Mouse (Mus musculus) stomach, postnatal 0 days (tissue): ENCODE data around the gene Vpreb2.

ENCODE experiments used
- CTCF ChIP-seq: IDR thresholded peaks from 2 replicates; pipeline ENCODE4 v1.5.1; 2016; ENCODE audit warnings: antibody characterized with exemption, low read depth, mild to moderate bottlenecking, moderate library complexity
- EP300 ChIP-seq: optimal IDR thresholded peaks from 2 replicates; pipeline ENCODE3; 2016; ENCODE audit warnings: antibody characterized with exemption

DNA sequence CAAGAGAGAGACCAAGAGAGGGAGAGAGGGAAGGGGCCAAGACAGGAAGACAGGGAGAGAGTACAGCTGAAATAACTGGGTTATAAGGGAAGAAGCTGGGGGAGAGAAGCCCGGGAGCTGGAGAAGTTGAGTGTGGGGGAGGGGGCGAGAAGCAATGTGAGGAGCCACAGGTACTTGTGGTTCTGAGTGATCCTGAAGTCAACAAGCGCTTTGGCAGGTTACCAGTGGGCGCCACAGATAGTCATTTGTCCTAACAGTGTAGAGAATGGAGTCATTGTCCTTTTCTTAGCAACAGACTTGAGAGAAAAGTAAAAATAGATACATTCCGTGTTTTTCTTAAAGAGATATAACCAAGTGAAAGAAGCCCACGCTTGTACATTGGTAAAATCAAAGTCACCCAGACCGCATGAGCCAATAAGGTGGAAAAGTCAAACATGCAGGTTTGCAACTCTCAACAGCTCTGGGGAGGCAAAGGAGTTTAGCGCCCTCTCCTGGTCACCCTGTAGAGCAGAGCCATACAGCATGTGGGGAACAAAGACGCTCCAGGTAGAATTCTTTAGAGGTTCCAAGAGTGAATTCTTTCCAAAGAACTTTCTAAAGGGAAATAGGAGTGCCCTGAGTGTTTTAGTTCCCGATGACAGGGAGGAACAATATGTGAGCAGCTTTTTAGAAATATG, 6.4 kb downstream of the Vpreb2 start:
- TF ChIP-seq CTCF (peak; percentile 91), EP300 (no peak)
